Mouse (Mus musculus) C3H10T1/2 (cell line): Measurements from ENCODE around the gene Mapk12. TPM values are rescaled to one million over a fixed set of nuclear protein-coding genes. Genes with fewer than 3 reads are reported as not detected.

Experiments used
- polyA plus RNA-seq, 2 experiments: library from polyadenylated mRNA; unstranded; fragments of >200 nt; fragmentation: generic; extraction: Trizol; gene quantifications; one replicate each; pipeline ENCODE4 v1.2.1; 2012; ENCODE audit warnings: missing spikeins in 2 of 2

The Mapk12 gene
- polyA plus RNA-seq = 10 to 100 TPM; 29.5 to 43.6 TPM

GRCm38 (mm10) chr15:89140659-89141252 lies at the start of gene Mapk12:
Gene Mapk12, minus strand, starts transcription at chr15:89140703.

DNA sequence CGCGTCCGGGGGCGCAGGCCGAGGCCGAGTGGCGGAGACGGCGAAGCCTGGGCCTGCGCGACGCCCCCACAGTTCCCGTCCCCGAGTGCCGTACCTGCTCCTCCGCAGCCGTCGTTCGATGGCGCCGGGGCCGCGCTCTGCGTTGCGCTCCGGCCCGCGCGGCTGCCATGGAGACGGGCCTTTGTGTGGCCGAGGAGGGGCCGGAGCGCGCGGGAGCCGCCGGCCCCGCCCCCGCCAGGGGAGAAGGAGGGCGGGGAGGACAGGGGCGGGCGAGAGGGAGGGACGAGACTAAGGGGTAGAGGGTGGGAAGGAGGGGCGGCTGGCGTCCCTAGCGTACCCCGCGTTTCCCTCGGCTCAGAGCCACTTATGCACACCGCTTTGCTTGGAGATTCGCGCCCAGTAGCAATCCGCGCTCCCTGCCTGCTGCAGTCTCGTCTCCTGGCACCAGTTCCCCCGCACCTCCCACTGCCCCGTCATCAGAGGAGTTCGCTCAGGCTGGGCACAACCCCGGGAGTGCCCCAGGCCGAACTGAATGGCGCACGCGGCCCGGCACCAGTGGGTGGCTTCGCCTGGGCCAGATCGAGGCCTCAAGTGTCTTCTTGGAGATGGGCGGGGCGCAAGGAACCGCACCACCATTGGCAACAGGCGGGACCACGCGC lies 40.2 kb upstream of the Mapk12 start, which contains the start of gene Plxnb2:
TSS of gene Plxnb2 (minus strand) at position 218 of the 659 bp plus-strand sequence.

DNA sequence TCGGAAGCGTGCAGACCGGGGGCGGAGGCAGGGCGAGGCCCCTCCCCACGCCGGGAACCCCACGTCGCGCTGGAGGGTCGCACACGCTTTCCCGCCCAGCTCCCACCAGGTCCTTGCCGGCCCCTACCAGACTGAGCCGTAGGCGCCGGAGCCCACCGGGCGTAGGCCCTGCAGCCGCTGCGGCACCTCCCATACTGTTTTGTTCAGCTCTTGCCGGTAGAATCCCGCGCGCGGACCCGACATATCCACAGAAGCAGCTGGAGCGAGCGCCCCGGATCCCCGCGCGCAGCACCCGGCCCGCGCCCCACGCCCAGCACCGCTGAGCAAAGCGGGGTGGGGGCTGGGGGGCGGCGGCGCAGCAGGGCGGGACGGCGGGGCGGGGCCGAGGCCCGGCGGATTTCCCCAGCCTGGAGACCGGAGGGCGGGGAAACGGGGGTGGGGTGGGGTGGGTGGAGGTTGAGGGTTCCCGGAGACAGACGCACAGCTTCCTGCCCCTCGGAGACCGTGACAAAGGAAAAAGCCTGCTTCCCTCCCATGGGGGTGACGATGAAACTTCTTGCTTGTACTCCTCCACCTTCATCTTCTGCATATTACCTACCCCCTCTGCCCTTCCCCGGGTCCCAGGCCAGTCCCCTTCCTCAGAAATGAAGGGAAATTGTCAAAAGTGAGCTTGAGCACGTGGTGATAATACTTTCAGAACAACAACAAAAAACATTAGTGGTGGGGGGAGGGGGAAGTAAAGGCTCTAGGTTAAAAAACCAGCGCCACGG lies 9.0 kb upstream of the Mapk12 start, which contains the start of gene Mapk11:
TSS of gene Mapk11 (minus strand) at position 358 of the 770 bp plus-strand sequence.

GRCm38 (mm10) chr15:89128382-89129350 lies 11.8 kb downstream of the Mapk12 start, which contains the start of gene Hdac10:
Gene Hdac10, minus strand, starts transcription at chr15:89128700.

GRCm38 (mm10) chr15:89122649-89123366 lies 17.7 kb downstream of the Mapk12 start, which contains the start of gene Tubgcp6:
Gene Tubgcp6, minus strand, starts transcription at chr15:89123112.

GRCm38 (mm10) chr15:89088607-89089247 lies 51.8 kb downstream of the Mapk12 start, which contains the start of gene Selenoo:
Gene Selenoo, plus strand, starts transcription at chr15:89089084.

Other genes starting within 250 kb of the Mapk12 start
- not detected for gene Ttll8, start 186.3 kb downstream of the Mapk12 start, polyA plus RNA-seq
- gene Mlc1, start 161.7 kb downstream of the Mapk12 start, polyA plus RNA-seq = under 1 TPM; 0.01 to 0.04 TPM
- gene Mov10l1, start 157.8 kb downstream of the Mapk12 start, polyA plus RNA-seq = under 1 TPM in 1 of 2 experiments, not detected in 1; 0.01 TPM
- under 1 TPM in 1 of 2 experiments, not detected in 1; 0.20 TPM for gene Panx2, start 81.0 kb downstream of the Mapk12 start, polyA plus RNA-seq
- gene Trabd, start 65.6 kb downstream of the Mapk12 start, polyA plus RNA-seq = 10 to 100 TPM; 44.6 to 47.8 TPM
- gene Selenoo, start 51.6 kb downstream of the Mapk12 start, polyA plus RNA-seq = 10 to 100 TPM; 19.0 to 42.1 TPM
- 10 to 100 TPM; 12.0 to 17.7 TPM for gene Tubgcp6, start 17.6 kb downstream of the Mapk12 start, polyA plus RNA-seq
- gene Hdac10, start 12.0 kb downstream of the Mapk12 start, polyA plus RNA-seq = 10 to 100 TPM; 14.5 to 24.3 TPM
- gene Mapk11, start 8.9 kb upstream of the Mapk12 start, polyA plus RNA-seq = 10 to 100 TPM; 12.4 to 13.6 TPM
- 100 to 1,000 TPM; 252 to 448 TPM for gene Plxnb2, start 40.1 kb upstream of the Mapk12 start, polyA plus RNA-seq
- 1 to 10 TPM; 1.6 to 6.5 TPM for gene Dennd6b, start 55.8 kb upstream of the Mapk12 start, polyA plus RNA-seq
- gene Ppp6r2, start 70.8 kb upstream of the Mapk12 start, polyA plus RNA-seq = 10 to 100 TPM in 1 of 2 experiments, 1 to 10 TPM in 1; 7.8 to 52.7 TPM
- gene Sbf1, start 174.6 kb upstream of the Mapk12 start, polyA plus RNA-seq = 100 to 1,000 TPM; 132 to 134 TPM
- under 1 TPM; 0.02 to 0.04 TPM for gene Adm2, start 182.0 kb upstream of the Mapk12 start, polyA plus RNA-seq
- gene Miox, start 193.7 kb upstream of the Mapk12 start, polyA plus RNA-seq = not detected
- 100 to 1,000 TPM in 1 of 2 experiments, 10 to 100 TPM in 1; 80.9 to 141 TPM for gene Lmf2, start 215.0 kb upstream of the Mapk12 start, polyA plus RNA-seq
- 100 to 1,000 TPM; 197 to 330 TPM for gene Ncaph2, start 215.0 kb upstream of the Mapk12 start, polyA plus RNA-seq
- gene Sco2, start 233.1 kb upstream of the Mapk12 start, polyA plus RNA-seq = 10 to 100 TPM; 19.3 to 37.8 TPM
- 1 to 10 TPM; 3.0 to 3.1 TPM for gene Tymp, start 236.3 kb upstream of the Mapk12 start, polyA plus RNA-seq
- gene Odf3b, start 238.6 kb upstream of the Mapk12 start, polyA plus RNA-seq = under 1 TPM in 1 of 2 experiments, not detected in 1; 0.17 TPM
- gene Klhdc7b, start 244.2 kb upstream of the Mapk12 start, polyA plus RNA-seq = not detected